Mouse (Mus musculus) kidney, adult 11 months (tissue): ENCODE data around the gene Tubg2.

Source experiments
- DNase-seq: peaks from one replicate; pipeline ENCODE4 v3.0.0; 2022

Gene Tubg2

GRCm38 (mm10) chr11:101180846-101181740, 25.4 kb downstream of the Tubg2 start:
- no peak for DNase-seq

DNA sequence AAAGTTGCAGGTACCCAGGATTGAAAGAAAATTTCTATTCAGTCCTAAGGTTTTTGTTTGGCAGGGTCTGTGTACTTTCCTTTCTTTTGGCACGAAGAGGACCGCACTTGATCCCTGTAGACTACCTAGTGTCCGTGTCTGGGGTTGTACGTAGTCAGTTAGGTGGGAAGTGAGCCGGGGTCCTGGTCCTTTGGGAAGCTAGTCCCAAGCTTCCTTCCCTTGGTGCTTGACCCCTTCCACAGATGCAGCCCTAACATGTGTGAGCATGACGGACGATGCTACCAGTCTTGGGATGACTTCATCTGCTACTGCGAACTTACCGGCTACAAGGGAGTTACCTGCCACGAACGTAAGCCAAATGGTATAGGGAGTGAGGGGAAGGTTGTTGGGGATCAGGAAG, 26.3 kb downstream of the Tubg2 start:
- no peak for DNase-seq

GRCm38 (mm10) chr11:101182771-101183517, 27.2 kb downstream of the Tubg2 start:
- no peak for DNase-seq

DNA sequence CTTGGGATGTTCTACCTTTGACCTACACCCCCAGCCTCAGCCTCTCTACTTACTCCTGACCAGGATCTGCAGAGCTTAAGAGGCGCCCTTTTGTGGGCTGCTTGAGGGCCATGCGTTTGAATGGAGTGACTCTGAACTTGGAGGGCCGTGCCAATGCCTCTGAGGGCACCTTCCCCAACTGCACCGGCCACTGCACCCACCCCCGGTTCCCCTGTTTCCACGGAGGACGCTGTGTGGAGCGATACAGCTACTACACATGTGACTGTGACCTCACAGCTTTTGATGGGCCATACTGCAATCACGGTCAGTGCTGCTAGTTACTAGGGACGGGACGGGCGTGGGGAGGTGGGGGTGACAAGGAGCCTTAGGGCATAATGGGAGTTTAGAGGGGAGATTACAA, 29.3 kb downstream of the Tubg2 start:
- no peak for DNase-seq

- DNase-seq: no peak
These were observed 29.7 kb downstream of the Tubg2 start for GRCm38 (mm10) chr11:101185441-101185840.

GRCm38 (mm10) chr11:101186526-101187247, 31.0 kb downstream of the Tubg2 start:
- no peak for DNase-seq

DNA sequence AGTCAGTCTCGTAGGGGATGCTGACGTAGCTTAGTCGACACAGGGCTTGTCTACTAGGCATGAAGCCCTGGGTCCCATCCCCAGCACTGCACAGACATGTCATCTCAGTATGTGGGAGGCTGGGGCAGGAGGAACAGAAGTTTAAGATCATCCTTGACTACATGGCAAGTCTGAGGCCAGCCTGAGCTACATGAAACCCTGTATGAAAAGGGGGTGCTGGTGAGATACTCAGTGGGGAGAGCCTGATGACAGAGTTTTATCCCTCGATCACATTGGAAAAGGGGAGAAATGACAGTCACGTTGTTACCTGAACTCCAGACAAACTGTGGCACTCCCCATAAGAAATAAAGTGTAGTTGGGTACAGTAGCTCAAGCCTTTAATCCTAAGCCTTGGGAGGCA, 31.8 kb downstream of the Tubg2 start:
- DNase-seq: no peak

- no peak for DNase-seq
These were observed 32.6 kb downstream of the Tubg2 start for GRCm38 (mm10) chr11:101188166-101188805.

- peak; percentile 45 for DNase-seq
These were observed 33.9 kb downstream of the Tubg2 start for GRCm38 (mm10) chr11:101189495-101190180.

GRCm38 (mm10) chr11:101190181-101190912, 34.6 kb downstream of the Tubg2 start:
- no peak for DNase-seq

DNA sequence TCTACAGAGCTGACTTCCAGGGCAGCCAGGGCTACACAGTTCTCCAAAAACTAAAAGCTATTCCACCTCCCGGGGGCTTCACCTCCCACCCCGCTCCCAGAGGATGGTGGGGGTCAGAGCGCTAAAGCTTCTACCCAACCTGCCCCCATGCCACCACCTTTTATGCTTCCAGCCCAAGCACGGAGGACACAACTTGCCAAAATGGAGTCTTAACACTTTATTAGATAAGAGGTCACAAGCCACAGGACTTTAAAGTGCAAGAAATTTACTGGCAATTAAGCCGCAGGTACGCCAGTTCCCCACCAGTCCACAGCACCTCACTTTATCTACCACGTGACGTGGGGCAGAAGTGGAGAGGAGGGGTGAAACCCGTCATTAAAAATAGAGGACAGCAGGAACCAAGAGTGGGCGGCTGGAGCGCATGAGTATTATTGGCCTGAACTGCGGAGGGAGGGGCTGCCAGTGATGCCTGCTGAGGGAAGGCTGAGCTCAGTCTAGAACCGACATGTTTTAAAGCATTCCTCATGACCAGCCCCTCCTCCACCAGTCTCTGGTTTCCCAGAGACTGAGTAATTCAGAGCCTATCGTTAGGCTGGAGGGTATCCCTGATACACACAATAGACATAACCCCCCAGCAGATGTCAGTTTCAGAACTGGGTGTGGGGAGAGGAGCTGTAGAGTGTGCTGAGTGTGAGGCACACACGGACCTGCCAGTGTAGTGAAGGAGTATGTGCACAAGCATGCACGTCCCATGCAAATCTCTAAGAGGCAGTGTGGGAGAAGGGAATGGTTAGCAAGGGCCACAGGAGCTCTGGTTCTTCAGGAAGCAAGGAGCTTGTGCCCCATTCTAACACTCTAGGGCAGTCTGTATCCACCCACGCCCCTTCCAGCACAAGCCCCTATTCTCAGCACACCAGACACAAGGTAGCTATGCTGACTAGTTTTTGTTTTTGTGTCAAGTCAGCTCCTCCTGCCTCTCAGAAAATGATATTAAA, 35.5 kb downstream of the Tubg2 start:
- DNase-seq: no peak

DNA sequence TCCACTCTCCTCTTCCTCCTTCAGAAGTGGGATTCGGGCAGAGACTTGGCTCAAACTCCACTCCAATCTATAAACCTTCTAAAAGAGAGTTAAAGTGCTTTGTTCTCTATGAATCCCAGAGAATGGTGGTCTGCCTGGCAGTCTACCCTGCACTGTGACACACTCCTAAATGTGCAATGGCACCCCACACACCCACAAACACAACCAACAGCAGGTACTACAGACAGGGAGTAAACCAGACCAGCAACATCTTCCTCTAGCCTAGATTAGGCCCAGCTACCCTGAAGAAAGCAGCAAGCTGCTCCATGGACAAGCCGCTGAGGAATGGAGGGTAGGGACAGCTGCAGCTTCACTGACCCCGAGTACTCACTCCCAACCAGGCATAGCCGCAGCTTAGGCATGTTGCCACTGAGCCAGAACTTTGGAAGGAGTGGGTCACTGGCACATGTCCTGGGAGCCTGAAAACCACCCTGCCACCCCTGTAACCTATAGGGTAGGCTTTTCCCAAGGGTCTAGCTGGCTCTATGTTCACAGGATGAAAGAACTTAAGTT, 36.3 kb downstream of the Tubg2 start:
- DNase-seq: no peak

- no peak for DNase-seq
These were observed 36.9 kb downstream of the Tubg2 start for GRCm38 (mm10) chr11:101192646-101193045.

GRCm38 (mm10) chr11:101193076-101193475, 37.4 kb downstream of the Tubg2 start:
- no peak for DNase-seq

- no peak for DNase-seq
These were observed 38.4 kb downstream of the Tubg2 start for GRCm38 (mm10) chr11:101194137-101194536.

GRCm38 (mm10) chr11:101194643-101195042, 38.9 kb downstream of the Tubg2 start:
- DNase-seq: no peak

GRCm38 (mm10) chr11:101195101-101195500, 39.4 kb downstream of the Tubg2 start:
- DNase-seq: no peak

- no peak for DNase-seq
These were observed 39.9 kb downstream of the Tubg2 start for GRCm38 (mm10) chr11:101195571-101195970.

GRCm38 (mm10) chr11:101196175-101196574, 40.5 kb downstream of the Tubg2 start:
- no peak for DNase-seq

- no peak for DNase-seq
These were observed 43.8 kb downstream of the Tubg2 start for GRCm38 (mm10) chr11:101199555-101199954.
